Mouse (Mus musculus): ENCODE results near the gene Ropn1l.

- TF ChIP-seq POLR2A (IDR thresholded peaks at IDR 0.05; ENCODE audit: control insufficient read depth, low read depth, low read length) (no peak), CTCF (IDR thresholded peaks at IDR 0.05; ENCODE audit: control insufficient read depth, insufficient read depth, insufficient replicate concordance, low read depth, low read length) (no peak)
Measured at GRCm38 (mm10) chr15:31412436-31412835, 41.1 kb downstream of the Ropn1l start.
